Mouse (Mus musculus) mesoderm, embryonic 11.5 days (tissue): Measurements from ENCODE around the gene Prss28.

ENCODE experiments used
- DNase-seq: peaks from one replicate; pipeline ENCODE4 v3.0.0-alpha.2; 2012; ENCODE audit warnings: low read depth, low spot score

Prss28 gene

GRCm38 (mm10) chr17:25308346-25308745 is at the start of gene Prss28:
TSS of gene Prss28 (plus strand) at chr17:25308646.
- no peak for DNase-seq

GRCm38 (mm10) chr17:25264453-25264852 is 44.0 kb upstream of the Prss28 start:
- no peak for DNase-seq

- DNase-seq = no peak
These were observed 37.6 kb upstream of the Prss28 start for GRCm38 (mm10) chr17:25270795-25271335.

DNA sequence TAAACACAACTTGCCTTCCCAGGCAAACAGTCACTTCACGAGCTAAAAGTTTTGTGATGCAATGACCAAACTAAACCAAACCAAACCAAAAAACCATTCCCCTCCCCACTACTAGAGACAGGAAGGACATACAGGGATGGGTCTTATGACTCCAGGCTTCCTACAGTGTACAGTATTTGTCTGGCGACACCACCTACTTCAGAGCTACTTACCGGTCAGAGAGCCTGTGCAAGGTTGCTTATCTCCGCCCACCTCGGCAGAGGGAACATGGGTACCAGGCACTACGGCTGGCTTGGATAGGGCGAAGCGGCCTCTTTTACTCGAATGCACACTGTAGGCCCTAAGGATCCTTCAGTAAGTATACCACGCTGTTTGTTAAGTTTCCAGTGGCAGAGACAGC is 36.1 kb upstream of the Prss28 start:
- no peak for DNase-seq

DNA sequence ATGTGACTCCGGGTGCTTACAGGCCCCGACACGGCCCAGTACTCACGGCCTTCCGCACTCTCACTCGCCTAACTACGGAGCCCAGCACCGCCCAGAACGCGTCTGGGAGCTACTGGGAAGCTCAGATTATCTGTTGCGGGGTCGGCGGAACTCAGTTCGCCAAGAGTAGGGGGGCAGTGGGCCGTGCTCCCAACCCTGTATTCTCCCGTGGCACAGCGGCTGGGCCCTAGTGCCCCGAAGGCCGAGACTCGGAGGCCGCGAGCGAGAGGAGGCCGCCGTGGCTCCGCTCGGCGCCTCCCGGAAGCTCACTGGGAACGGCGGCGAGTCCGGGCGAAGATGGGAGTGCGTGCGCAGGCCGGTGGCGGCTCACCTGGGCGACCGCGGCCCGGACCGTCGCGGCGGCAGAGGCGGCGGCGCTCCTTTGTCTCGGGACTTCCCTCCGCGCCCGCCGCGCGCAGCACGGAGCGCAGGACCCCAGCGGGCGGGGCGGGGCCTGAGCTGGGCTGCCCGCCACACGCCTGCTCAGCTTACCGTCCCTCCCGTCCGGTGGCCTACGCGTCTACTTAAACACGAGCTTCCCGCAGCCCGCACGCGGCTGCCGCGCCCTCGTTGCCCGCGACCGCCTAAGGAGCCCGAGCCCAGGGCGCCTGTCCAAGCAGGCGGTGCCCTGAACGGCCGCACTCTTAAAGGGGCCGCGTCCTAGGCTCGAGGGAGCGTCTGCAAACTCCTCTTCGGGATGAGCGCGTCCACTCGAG is 35.3 kb upstream of the Prss28 start:
- peak; percentile 92 for DNase-seq

GRCm38 (mm10) chr17:25273706-25274501 is 34.5 kb upstream of the Prss28 start:
- DNase-seq = peak; percentile 98

- DNase-seq = no peak
These were observed 33.7 kb upstream of the Prss28 start, which contains the start of gene Ube2i for GRCm38 (mm10) chr17:25274571-25275346. TSS of gene Ube2i (minus strand) at chr17:25274622.

DNA sequence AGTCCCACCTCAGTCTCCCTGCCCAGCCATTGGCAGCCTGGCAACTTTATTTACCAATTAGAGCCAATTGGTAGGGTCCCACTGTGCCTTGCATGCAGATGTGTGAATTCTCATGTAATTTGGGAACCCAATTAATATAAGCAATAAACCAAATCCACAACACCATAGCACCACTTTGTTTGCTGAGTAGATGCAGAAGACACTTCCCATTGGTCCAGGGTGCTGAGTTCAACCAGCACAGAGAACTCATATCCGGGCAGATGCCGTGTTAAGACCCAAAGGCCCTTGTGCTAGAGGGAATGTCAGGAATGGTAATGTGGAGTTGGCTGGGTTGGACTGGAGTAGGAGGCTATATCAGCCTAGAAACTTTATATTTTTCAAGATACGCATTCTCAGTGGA is 32.6 kb upstream of the Prss28 start:
- DNase-seq = no peak

- DNase-seq = no peak
These were observed 26.3 kb upstream of the Prss28 start for GRCm38 (mm10) chr17:25282133-25282532.

DNA sequence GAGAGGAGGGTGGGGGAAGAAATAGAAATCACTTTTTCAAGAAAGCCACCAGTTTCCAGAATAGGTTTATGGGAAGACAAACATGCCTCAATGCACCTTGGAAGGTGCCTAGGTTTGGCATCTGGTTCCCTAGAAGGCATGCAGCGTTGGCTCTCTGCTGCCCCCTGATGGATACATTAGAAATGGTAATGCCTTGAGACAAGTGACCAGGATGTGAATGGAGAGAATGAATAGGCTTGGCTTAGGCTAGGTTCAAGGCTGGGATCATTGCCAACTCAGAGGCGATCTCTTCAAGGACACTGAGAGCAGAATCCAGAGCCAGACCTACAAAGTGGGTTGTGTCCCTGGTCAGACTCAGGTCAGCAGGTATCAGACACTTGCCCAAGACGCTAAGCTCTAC is 23.4 kb upstream of the Prss28 start:
- DNase-seq = peak; percentile 78

DNA sequence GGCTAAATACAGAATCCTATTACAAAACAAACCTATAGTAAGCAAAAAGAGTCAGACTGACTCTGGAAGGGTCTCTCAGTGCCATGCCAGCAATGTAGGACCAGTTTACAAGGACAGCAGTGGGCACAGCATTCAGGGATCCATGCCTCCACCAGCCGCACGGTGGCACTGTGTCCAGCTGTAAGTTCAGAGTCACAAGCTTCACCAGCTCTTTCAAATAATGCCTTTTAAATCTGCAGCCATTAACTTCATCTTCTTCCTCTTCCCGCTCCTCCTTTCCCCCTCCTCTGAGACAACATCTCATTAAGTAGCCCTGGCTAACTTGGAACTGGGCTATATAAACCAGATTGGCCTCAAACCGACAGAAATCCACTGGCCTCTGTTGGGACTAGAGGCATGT is 19.6 kb upstream of the Prss28 start:
- peak; percentile 45 for DNase-seq

GRCm38 (mm10) chr17:25290411-25290810 is 18.0 kb upstream of the Prss28 start:
- no peak for DNase-seq

- DNase-seq = no peak
These were observed 15.0 kb upstream of the Prss28 start for GRCm38 (mm10) chr17:25293495-25293894.

DNA sequence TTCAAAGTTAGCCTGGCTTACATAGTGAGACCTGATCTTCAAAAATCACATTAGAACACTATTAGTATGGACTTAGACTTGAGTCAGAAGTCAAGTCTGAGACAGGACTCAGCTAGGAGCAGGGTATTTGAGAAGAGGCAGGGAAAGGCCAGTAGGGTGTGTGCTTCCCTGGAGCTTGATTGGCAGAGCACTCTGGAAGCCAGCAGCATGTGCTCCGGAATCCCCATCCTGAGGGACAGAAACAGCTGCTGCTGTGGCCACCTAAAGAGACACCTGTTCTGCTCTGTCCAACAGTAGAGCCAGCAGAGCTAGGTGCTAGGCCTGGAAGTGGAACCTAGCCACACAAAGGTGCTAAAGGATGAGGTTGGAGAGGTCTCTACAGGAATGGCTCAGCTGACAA is 14.3 kb upstream of the Prss28 start:
- DNase-seq = no peak

DNA sequence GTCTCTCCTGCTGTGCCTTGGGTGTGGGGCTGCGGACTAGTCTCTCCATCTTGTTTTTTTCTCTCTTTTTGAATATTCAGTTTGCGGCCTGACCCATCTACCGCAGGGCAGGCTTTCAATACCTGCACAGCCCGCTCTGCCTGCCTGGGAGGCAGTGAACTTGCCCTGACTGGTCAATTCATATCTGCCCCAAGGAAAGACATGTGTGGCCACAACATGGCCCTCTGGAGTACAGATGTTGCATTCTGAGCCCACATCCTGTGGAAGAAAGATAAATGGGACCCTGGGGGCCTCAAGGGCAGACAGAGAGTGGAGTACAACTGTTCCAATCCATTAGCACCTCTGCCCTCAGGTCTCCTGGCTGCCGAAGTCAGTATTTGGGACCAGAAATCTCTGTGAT is 10.4 kb upstream of the Prss28 start, which contains the start of gene Prss34:
Gene Prss34 (plus strand): TSS at position 301 of the 400 bp plus-strand sequence.
- DNase-seq = peak; percentile 31

DNA sequence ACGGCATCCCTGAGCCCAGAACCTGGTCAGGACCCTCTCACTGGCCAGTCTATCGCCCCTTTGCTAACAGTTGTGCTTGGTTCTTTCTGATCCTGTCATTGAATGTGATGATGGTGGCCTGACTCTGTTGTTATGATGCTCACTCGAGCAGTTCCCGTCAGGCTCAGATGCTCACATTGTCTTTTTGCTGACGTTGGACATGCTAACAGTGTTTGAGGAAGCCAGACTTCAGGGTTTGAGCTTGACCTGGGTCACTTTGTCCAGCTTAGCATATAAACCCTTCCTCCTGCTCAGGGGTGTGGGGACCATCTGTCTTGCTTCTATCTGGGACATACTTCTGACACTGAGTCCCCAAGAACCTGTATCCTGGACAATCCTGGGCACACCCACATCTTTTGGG is 9.9 kb downstream of the Prss28 start, which contains the start of gene Prss29:
Gene Prss29 (plus strand): TSS at position 301 of the 400 bp plus-strand sequence.
- DNase-seq = no peak

DNA sequence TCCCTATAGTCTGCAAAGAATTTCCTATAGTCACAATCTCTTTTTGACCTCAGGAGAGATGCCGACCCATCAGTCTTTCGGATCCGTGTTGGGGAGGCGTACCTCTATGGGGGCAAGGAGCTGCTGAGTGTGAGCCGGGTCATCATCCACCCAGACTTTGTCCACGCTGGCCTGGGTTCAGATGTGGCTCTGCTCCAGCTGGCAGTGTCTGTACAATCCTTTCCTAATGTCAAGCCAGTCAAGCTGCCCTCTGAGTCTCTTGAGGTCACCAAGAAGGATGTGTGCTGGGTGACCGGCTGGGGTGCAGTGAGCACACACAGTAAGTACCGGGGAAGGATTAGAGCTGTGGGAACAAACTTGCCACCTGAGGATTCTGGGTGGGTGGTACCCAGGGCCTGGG is 12.4 kb downstream of the Prss28 start:
- no peak for DNase-seq

GRCm38 (mm10) chr17:25322930-25323329 is 14.5 kb downstream of the Prss28 start:
- no peak for DNase-seq

GRCm38 (mm10) chr17:25332321-25332720 is 23.9 kb downstream of the Prss28 start:
- no peak for DNase-seq

DNA sequence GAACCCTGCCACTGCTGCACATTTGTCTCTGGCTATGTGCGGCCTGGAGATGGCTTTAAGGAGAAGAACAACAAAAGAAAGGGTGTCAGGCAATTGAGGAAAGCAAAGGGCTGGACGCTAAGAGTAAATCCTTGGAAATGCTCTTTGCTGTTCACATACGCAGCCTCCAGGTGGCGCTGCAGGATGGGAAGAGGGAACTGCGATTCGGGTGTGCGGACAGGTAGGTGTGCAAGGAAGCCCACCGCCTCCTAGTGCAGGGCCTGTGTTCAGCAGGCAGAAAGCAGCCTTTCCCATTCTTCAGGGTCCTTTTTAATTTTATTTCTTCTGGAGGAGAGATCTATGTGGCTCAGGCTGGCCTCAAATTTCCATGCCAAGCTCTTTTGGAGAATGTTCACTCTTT is 25.5 kb downstream of the Prss28 start:
- peak; percentile 85 for DNase-seq

GRCm38 (mm10) chr17:25338218-25338617 is 29.8 kb downstream of the Prss28 start:
- no peak for DNase-seq

DNA sequence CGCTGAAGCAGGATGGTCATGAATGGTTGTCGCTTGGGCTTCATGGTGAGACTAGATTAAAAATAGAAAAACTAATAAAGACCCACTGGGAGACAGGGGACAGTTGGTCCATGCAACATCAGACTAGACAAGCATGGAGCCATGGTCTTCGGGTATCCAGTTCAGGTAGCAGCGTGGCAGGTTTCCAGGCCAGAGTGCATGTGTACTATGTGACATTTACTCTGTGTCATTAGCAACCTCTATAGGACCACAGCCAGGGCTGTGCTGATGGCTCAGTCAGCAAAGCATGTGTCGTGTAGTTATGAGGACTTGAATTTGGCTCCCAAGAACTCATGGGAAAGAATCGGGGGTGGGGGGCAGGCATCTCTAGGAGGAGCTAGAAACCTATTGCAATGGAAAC is 31.6 kb downstream of the Prss28 start:
- no peak for DNase-seq
